Mouse (Mus musculus): ENCODE measurements at regions not wholly inside any gene's neighbourhood (a gene's known extent, or its start where the extent isn't known, plus 50 kb on each side); places are given as distances from the start of the nearest gene placed in this dataset.
"Not testable (repeated sequence)": the region's sequence is repeated elsewhere in the genome, so short reads cannot be mapped to it uniquely, and the experiment has no call there.

DNA sequence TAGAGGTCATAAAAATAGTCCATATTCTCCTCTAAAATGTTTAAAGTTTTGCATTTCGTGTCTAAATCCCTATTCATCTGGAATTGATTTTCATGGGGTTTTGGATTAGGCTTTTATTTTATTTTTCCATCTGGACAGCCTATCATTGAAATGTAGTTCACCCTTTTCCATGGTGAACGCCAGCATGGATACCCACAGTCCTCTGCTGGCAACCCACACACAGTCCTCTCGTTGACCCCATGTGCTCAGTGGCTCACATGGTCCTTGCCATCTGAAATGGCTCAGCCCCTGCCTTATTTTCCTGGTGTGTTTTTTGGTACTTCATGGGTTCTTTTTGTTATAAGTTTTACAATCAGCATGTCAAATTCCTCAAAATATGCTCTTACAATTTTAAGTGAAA lies 397.2 kb downstream of the Ptpru start:
- ATAC-seq (replicated peaks; ENCODE audit: low FRiP score) (no peak), DNase-seq (ENCODE audit: low spot score) (no peak)
- Histone ChIP-seq H3K9ac (ENCODE audit: low read length) (no peak overlapping the region), H3K27me3 (ENCODE audit: control insufficient read depth, insufficient read depth, low read length) (no peaks in the 10 kb centered on the region), H3K4me1 (replicated peaks; ENCODE audit: control insufficient read depth, insufficient read depth, low read length) (no peaks in the 10 kb centered on the region; the same call in 1 of the 2 replicates), H3K9me3 (ENCODE audit: control insufficient read depth, low read length) (no peaks in the 10 kb centered on the region), H3K27ac (ENCODE audit: low read depth, low read length) (no peak overlapping the region), H3K4me2 (ENCODE audit: low read depth, low read length, severe bottlenecking) (no peak overlapping the region), H3K36me3 (ENCODE audit: control insufficient read depth, insufficient read depth, low read length) (no peaks in the 10 kb centered on the region), H3K4me3 (ENCODE audit: low read depth, low read length) (no peak overlapping the region)
- 85% methylated on average over 3 of the region's 3 CpGs for WGBS

GRCm38 (mm10) chr4:131443518-131443917 lies 394.6 kb downstream of the Ptpru start:
- ATAC-seq (replicated peaks; ENCODE audit: low FRiP score) (no peak), DNase-seq (ENCODE audit: low spot score) (peak; percentile 25)
- no peaks in the 10 kb centered on the region for H3K36me3 ChIP-seq (ENCODE audit: control insufficient read depth, insufficient read depth, low read length)
- no peak overlapping the region for H3K27ac ChIP-seq (ENCODE audit: low read depth, low read length)
- H3K4me1 ChIP-seq (replicated peaks; ENCODE audit: control insufficient read depth, insufficient read depth, low read length), result no peaks in the 10 kb centered on the region; the same call in 1 of the 2 replicates
- no peak overlapping the region for H3K4me2 ChIP-seq (ENCODE audit: low read depth, low read length, severe bottlenecking)
- no peaks in the 10 kb centered on the region for H3K9me3 ChIP-seq (ENCODE audit: control insufficient read depth, low read length)
- 73% methylated on average over 2 of the region's 2 CpGs for WGBS
- no peak overlapping the region for H3K9ac ChIP-seq (ENCODE audit: low read length)
- no peak overlapping the region for H3K4me3 ChIP-seq (ENCODE audit: low read depth, low read length)
- no peaks in the 10 kb centered on the region for H3K27me3 ChIP-seq (ENCODE audit: control insufficient read depth, insufficient read depth, low read length)

GRCm38 (mm10) chr4:131450296-131450695 lies 387.8 kb downstream of the Ptpru start:
- H3K4me2 ChIP-seq (ENCODE audit: low read depth, low read length, severe bottlenecking); H3K36me3 ChIP-seq (ENCODE audit: control insufficient read depth, insufficient read depth, low read length); H3K4me1 ChIP-seq (replicated peaks; ENCODE audit: control insufficient read depth, insufficient read depth, low read length); ATAC-seq (replicated peaks; ENCODE audit: low FRiP score); DNase-seq (ENCODE audit: low spot score); H3K27me3 ChIP-seq (ENCODE audit: control insufficient read depth, insufficient read depth, low read length); H3K9ac ChIP-seq (ENCODE audit: low read length); H3K4me3 ChIP-seq (ENCODE audit: low read depth, low read length); H3K27ac ChIP-seq (ENCODE audit: low read depth, low read length); H3K9me3 ChIP-seq (ENCODE audit: control insufficient read depth, low read length): not testable (repeated sequence)
- 89% methylated on average over 1 of the region's 1 CpGs for WGBS

- Histone ChIP-seq H3K36me3 (ENCODE audit: control insufficient read depth, insufficient read depth, low read length) (no peaks in the 10 kb centered on the region), H3K4me1 (replicated peaks; ENCODE audit: control insufficient read depth, insufficient read depth, low read length) (peaks cover 10% of the 10 kb centered on the region), H3K4me3 (ENCODE audit: low read depth, low read length) (no peak overlapping the region), H3K9ac (ENCODE audit: low read length) (no peak overlapping the region), H3K27ac (ENCODE audit: low read depth, low read length) (no peak overlapping the region), H3K27me3 (ENCODE audit: control insufficient read depth, insufficient read depth, low read length) (no peaks in the 10 kb centered on the region), H3K9me3 (ENCODE audit: control insufficient read depth, low read length) (no peaks in the 10 kb centered on the region), H3K4me2 (ENCODE audit: low read depth, low read length, severe bottlenecking) (no peak overlapping the region)
- ATAC-seq (replicated peaks; ENCODE audit: low FRiP score) (no peak), DNase-seq (ENCODE audit: low spot score) (no peak)
- 29% methylated on average over 7 of the region's 7 CpGs for WGBS
Observed at GRCm38 (mm10) chr4:131457551-131457950, 380.5 kb downstream of the Ptpru start.

DNA sequence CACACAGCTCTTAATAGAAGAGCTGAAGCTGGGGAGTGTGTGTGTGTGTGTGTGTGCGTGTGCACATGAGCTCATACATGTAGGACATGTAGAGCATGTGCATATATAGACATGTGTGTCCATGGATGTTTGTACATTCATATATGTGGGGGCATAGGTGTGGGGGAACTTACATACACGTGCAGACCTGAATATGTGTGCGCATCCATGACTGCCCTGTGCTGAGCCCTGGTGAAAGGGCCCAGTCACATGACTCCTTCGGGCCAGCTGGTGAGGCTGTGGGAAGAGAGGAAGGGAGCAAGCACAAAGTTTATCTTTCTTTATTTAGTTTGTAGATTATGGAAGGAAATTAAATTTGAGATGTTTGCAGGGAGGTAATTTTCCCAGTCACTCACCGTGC lies 378.3 kb downstream of the Ptpru start:
- H3K27ac ChIP-seq (ENCODE audit: low read depth, low read length), result 0 out of 2 replicates have a peak overlapping the region, but pooled peaks have one; percentile 8
- no peak for DNase-seq (ENCODE audit: low spot score)
- H3K36me3 ChIP-seq (ENCODE audit: control insufficient read depth, insufficient read depth, low read length), result no peaks in the 10 kb centered on the region
- ATAC-seq (replicated peaks; ENCODE audit: low FRiP score), result no peak
- no peak overlapping the region for H3K4me2 ChIP-seq (ENCODE audit: low read depth, low read length, severe bottlenecking)
- WGBS, result 79% methylated on average over 5 of the region's 5 CpGs
- H3K9me3 ChIP-seq (ENCODE audit: control insufficient read depth, low read length), result no peaks in the 10 kb centered on the region
- peaks cover 10% of the 10 kb centered on the region for H3K4me1 ChIP-seq (replicated peaks; ENCODE audit: control insufficient read depth, insufficient read depth, low read length)
- H3K9ac ChIP-seq (ENCODE audit: low read length), result no peak overlapping the region
- H3K4me3 ChIP-seq (ENCODE audit: low read depth, low read length), result no peak overlapping the region
- no peaks in the 10 kb centered on the region for H3K27me3 ChIP-seq (ENCODE audit: control insufficient read depth, insufficient read depth, low read length)

- Histone ChIP-seq H3K27ac (ENCODE audit: low read depth, low read length) (peak overlapping the region; percentile 95), H3K4me2 (ENCODE audit: low read depth, low read length, severe bottlenecking) (no peak overlapping the region), H3K4me1 (replicated peaks; ENCODE audit: control insufficient read depth, insufficient read depth, low read length) (peaks cover 10% of the 10 kb centered on the region), H3K36me3 (ENCODE audit: control insufficient read depth, insufficient read depth, low read length) (no peaks in the 10 kb centered on the region), H3K9ac (ENCODE audit: low read length) (no peak overlapping the region), H3K27me3 (ENCODE audit: control insufficient read depth, insufficient read depth, low read length) (no peaks in the 10 kb centered on the region), H3K9me3 (ENCODE audit: control insufficient read depth, low read length) (no peaks in the 10 kb centered on the region; the same call in 1 of the 2 replicates), H3K4me3 (ENCODE audit: low read depth, low read length) (no peak overlapping the region)
- ATAC-seq (replicated peaks; ENCODE audit: low FRiP score) (peak; percentile 40; the same call in 1 of the 2 replicates), DNase-seq (ENCODE audit: low spot score) (peak; percentile 62)
- WGBS, result 37% methylated on average over 4 of the region's 4 CpGs
Observed at GRCm38 (mm10) chr4:131461312-131461711, 376.8 kb downstream of the Ptpru start.

DNA sequence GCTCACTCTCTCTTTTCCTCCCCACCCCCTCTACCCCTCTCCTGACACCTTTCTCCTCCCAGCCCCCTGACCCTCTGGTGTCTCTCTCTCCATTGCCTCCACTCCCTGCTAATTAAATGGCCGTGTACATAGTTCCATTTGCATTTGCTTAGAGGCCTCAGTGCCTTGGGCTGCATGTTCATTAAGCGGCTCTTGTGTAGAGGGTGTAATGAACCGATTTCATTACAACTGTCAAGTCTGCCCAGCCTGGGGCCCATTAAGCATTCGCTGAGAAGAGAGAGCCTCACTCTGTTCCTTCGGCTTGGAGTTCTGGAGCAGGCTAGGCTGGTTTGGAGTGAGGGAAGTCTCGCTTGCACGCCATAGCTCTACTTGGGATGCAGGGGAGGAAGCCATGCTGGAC lies 376.4 kb downstream of the Ptpru start:
- peak; percentile 90 for ATAC-seq (replicated peaks; ENCODE audit: low FRiP score)
- peaks cover 10% of the 10 kb centered on the region for H3K4me1 ChIP-seq (replicated peaks; ENCODE audit: control insufficient read depth, insufficient read depth, low read length)

GRCm38 (mm10) chr4:131475023-131475422 lies 363.1 kb downstream of the Ptpru start:
- Histone ChIP-seq H3K9ac (ENCODE audit: low read length) (no peak overlapping the region), H3K9me3 (ENCODE audit: control insufficient read depth, low read length) (no peaks in the 10 kb centered on the region), H3K4me1 (replicated peaks; ENCODE audit: control insufficient read depth, insufficient read depth, low read length) (no peaks in the 10 kb centered on the region), H3K36me3 (ENCODE audit: control insufficient read depth, insufficient read depth, low read length) (no peaks in the 10 kb centered on the region), H3K27ac (ENCODE audit: low read depth, low read length) (no peak overlapping the region), H3K27me3 (ENCODE audit: control insufficient read depth, insufficient read depth, low read length) (no peaks in the 10 kb centered on the region), H3K4me2 (ENCODE audit: low read depth, low read length, severe bottlenecking) (no peak overlapping the region), H3K4me3 (ENCODE audit: low read depth, low read length) (no peak overlapping the region)
- ATAC-seq (replicated peaks; ENCODE audit: low FRiP score) (no peak), DNase-seq (ENCODE audit: low spot score) (no peak)
- 70% methylated on average over 6 of the region's 6 CpGs for WGBS

More for the DNA sequence above, 376.4 kb downstream of the Ptpru start:
- DNase-seq (ENCODE audit: low spot score), result peak; percentile 76
- H3K4me2 ChIP-seq (ENCODE audit: low read depth, low read length, severe bottlenecking), result no peak overlapping the region
- H3K9me3 ChIP-seq (ENCODE audit: control insufficient read depth, low read length), result no peaks in the 10 kb centered on the region; the same call in 1 of the 2 replicates
- H3K9ac ChIP-seq (ENCODE audit: low read length), result no peak overlapping the region
- H3K27ac ChIP-seq (ENCODE audit: low read depth, low read length), result peak overlapping the region; percentile 95
- no peaks in the 10 kb centered on the region for H3K27me3 ChIP-seq (ENCODE audit: control insufficient read depth, insufficient read depth, low read length)
- no peaks in the 10 kb centered on the region for H3K36me3 ChIP-seq (ENCODE audit: control insufficient read depth, insufficient read depth, low read length)
- 26% methylated on average over 7 of the region's 7 CpGs for WGBS
- no peak overlapping the region for H3K4me3 ChIP-seq (ENCODE audit: low read depth, low read length)

GRCm38 (mm10) chr4:131478923-131479322 lies 359.2 kb downstream of the Ptpru start:
- H3K9me3 ChIP-seq (ENCODE audit: control insufficient read depth, low read length), result no peaks in the 10 kb centered on the region
- no peak overlapping the region for H3K4me3 ChIP-seq (ENCODE audit: low read depth, low read length)
- H3K27ac ChIP-seq (ENCODE audit: low read depth, low read length), result no peak overlapping the region
- no peaks in the 10 kb centered on the region for H3K36me3 ChIP-seq (ENCODE audit: control insufficient read depth, insufficient read depth, low read length)
- ATAC-seq (replicated peaks; ENCODE audit: low FRiP score), result no peak
- peak; percentile 28 for DNase-seq (ENCODE audit: low spot score)
- H3K27me3 ChIP-seq (ENCODE audit: control insufficient read depth, insufficient read depth, low read length), result no peaks in the 10 kb centered on the region
- 66% methylated on average over 9 of the region's 9 CpGs for WGBS
- peaks cover 3% of the 10 kb centered on the region; the same call in 1 of the 2 replicates for H3K4me1 ChIP-seq (replicated peaks; ENCODE audit: control insufficient read depth, insufficient read depth, low read length)
- H3K9ac ChIP-seq (ENCODE audit: low read length), result no peak overlapping the region
- H3K4me2 ChIP-seq (ENCODE audit: low read depth, low read length, severe bottlenecking), result no peak overlapping the region

All from forebrain, embryonic 11.5 days (tissue).